Mouse (Mus musculus) midbrain, postnatal 0 days (tissue): ENCODE data around the gene Ctf1. TPM values are rescaled to one million over a fixed set of nuclear protein-coding genes. Genes with fewer than 3 reads are reported as not detected.
A peak's percentile ranks its signal among the peaks of the same experiment; 100 is the strongest.

Source experiments
- ATAC-seq: fragments of 200-750 bp; cut with Nextera tagmentation; 2 replicates; pipeline ENCODE4 v1.8.0; 2017; ENCODE audit warnings: moderate number of reproducible peaks, mild to moderate bottlenecking, moderate TSS enrichment, moderate library complexity; ENCODE audit not compliant: low FRiP score
- DNase-seq: peaks from one replicate; pipeline ENCODE4 v3.0.0-alpha.2; 2015; ENCODE audit warnings: low spot score
- H3K27ac ChIP-seq: fragments of 300-500 bp; sonication (generic); 2 replicates; pipeline ENCODE4 v1.5.1; 2014; ENCODE audit warnings: low read depth, mild to moderate bottlenecking, low read length, mixed read lengths
- H3K27me3 ChIP-seq: fragments of 300-500 bp; sonication (generic); 2 replicates; pipeline ENCODE4 v1.6.1; 2014; ENCODE audit warnings: low read length, control low read depth, mixed read lengths; ENCODE audit not compliant: insufficient read depth
- H3K36me3 ChIP-seq: fragments of 300-500 bp; sonication (generic); 2 replicates; pipeline ENCODE4 v1.6.1; 2014; ENCODE audit warnings: low read length, control low read depth, mixed read lengths; ENCODE audit not compliant: insufficient read depth
- H3K4me1 ChIP-seq: fragments of 300-500 bp; sonication (generic); 2 replicates; pipeline ENCODE4 v1.6.1; 2014; ENCODE audit warnings: mild to moderate bottlenecking, control low read depth, antibody characterized with exemption, low read length, mixed read lengths; ENCODE audit not compliant: insufficient read depth
- H3K4me2 ChIP-seq: fragments of 300-500 bp; sonication (generic); 2 replicates; pipeline ENCODE4 v1.6.1; 2014; ENCODE audit warnings: low read depth, mild to moderate bottlenecking, low read length, mixed read lengths; ENCODE audit not compliant: poor library complexity, severe bottlenecking
- H3K4me3 ChIP-seq: fragments of 300-500 bp; sonication (generic); 2 replicates; pipeline ENCODE4 v1.5.1; 2014; ENCODE audit warnings: low read depth, mild to moderate bottlenecking, low read length, moderate library complexity
- H3K9ac ChIP-seq: fragments of 300-500 bp; sonication (generic); replicated peaks from 2 replicates; pipeline ENCODE4 v1.6.1; 2014; ENCODE audit warnings: mild to moderate bottlenecking, low read length, moderate library complexity, mixed read lengths; ENCODE audit not compliant: poor library complexity, severe bottlenecking
- H3K9me3 ChIP-seq: fragments of 300-500 bp; sonication (generic); 2 replicates; pipeline ENCODE4 v1.6.1; 2016; ENCODE audit warnings: low read length, control low read depth
- CTCF ChIP-seq: IDR thresholded peaks from 2 replicates; pipeline ENCODE4 v1.5.1; 2016; ENCODE audit warnings: antibody characterized with exemption, mild to moderate bottlenecking
- WGBS: fragments of 180-500 bp; shearing (Covaris S2); extraction: QIAGEN DNeasy Blood & Tissue Kit; methylation state at CpG from one replicate; pipeline ENCODE4 v1.1.7; 2014; 5-methylcytosine and 5-hydroxymethylcytosine counted together
- microRNA counts: library from miRNA; unstranded; fragments of <30 nt; microRNA quantifications from one replicate; lab custom pipeline; 2015
- microRNA-seq: library from miRNA; unstranded; fragments of <30 nt; microRNA quantifications from one replicate; pipeline ENCODE4, GENCODE M21; 2016; ENCODE audit warnings: borderline number of aligned reads
- polyA plus RNA-seq: library from polyadenylated mRNA; unstranded; fragments of >200 nt; fragmentation: Nextera tagmentation; extraction: Ambion mirVana; gene quantifications from 2 replicates; pipeline ENCODE4 v1.2.1, GENCODE M21; 2015
- total RNA-seq: library from RNA; depleted of rRNA; stranded (reverse); fragments of >200 nt; gene quantifications from 2 replicates; pipeline ENCODE4 v1.2.3, GENCODE M21; 2014; rRNA removed

Gene Ctf1
- total and polyA plus RNA-seq, 2 experiments from 2014 or later: 3.8 to 5.5 TPM

- Histone ChIP-seq H3K27me3 (no peaks in the 10 kb centered on the region), H3K9ac (no peak overlapping the region), H3K4me1 (no peaks in the 10 kb centered on the region; the same call in 1 of the 2 replicates), H3K9me3 (no peaks in the 10 kb centered on the region), H3K27ac (no peak overlapping the region), H3K4me3 (no peak overlapping the region), H3K36me3 (peaks cover 48% of the 10 kb centered on the region), H3K4me2 (no peak overlapping the region)
- TF ChIP-seq CTCF: no peak
- DNase-seq (no peak), ATAC-seq (no peak)
- 93% methylated on average over 4 of the region's 4 CpGs for WGBS
These were observed 51.1 kb downstream of the Ctf1 start for GRCm38 (mm10) chr7:127763642-127764041.

- no peak for ATAC-seq
These were observed 53.2 kb downstream of the Ctf1 start for GRCm38 (mm10) chr7:127765756-127766155.

DNA sequence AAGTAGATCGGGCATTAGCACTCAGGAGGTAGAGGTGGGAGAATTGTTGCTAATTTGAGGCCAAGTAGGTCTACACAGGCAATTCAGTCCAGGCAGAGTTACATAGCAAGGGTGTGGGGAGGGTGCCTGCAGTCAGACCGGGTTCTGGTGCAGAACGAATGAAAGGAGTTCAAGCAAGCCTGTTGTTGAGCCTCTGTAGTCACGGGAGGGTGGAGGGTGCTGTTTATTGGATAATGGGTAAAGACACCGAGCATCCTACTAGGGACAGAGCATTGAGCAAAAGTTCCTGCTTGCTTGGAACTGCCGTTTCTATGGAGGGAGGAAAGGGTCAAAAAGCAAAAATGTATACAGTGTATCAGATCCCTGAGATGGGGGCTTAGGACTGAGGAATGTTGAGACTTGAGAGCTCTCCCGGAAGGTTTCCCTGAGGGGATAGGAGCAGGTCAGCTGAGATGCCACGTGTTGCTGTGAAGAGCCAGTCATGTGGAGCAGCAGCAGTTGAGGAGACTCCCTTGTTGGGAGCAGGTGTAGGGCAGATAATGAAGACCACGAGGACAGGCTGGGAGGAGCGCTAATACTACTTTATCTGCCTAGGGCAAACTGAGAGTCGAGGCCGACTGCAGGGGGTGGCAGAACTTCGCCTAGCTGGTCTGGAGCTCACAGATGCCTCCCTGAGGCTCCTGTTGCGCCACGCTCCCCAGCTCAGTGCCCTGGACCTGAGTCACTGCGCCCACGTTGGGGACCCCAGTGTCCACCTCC, 54.5 kb downstream of the Ctf1 start:
- H3K36me3 ChIP-seq: peaks cover 42% of the 10 kb centered on the region
- ATAC-seq (no peak), DNase-seq (no peak)
- H3K4me1 ChIP-seq: no peaks in the 10 kb centered on the region; the same call in 1 of the 2 replicates
- H3K27ac ChIP-seq: no peak overlapping the region
- H3K4me3 ChIP-seq: no peak overlapping the region
- H3K4me2 ChIP-seq: no peak overlapping the region
- no peak overlapping the region for H3K9ac ChIP-seq
- no peak for TF ChIP-seq CTCF
- H3K9me3 ChIP-seq: no peaks in the 10 kb centered on the region
- no peaks in the 10 kb centered on the region for H3K27me3 ChIP-seq
- WGBS: 76% methylated on average over 17 of the region's 17 CpGs

More at GRCm38 (mm10) chr7:127765756-127766155, 53.2 kb downstream of the Ctf1 start:
- no peaks in the 10 kb centered on the region for H3K9me3 ChIP-seq
- DNase-seq: no peak
- TF ChIP-seq CTCF: no peak
- no peak overlapping the region for H3K9ac ChIP-seq
- no peaks in the 10 kb centered on the region for H3K27me3 ChIP-seq
- H3K4me1 ChIP-seq: no peaks in the 10 kb centered on the region; the same call in 1 of the 2 replicates
- 89% methylated on average over 2 of the region's 2 CpGs for WGBS
- no peak overlapping the region for H3K27ac ChIP-seq
- peaks cover 45% of the 10 kb centered on the region for H3K36me3 ChIP-seq
- H3K4me3 ChIP-seq: no peak overlapping the region
- no peak overlapping the region for H3K4me2 ChIP-seq

MicroRNAs within 50 kb of the gene (microRNA counts, 519-probe panel; counts per million panel counts)
- 528 counts per million, percentile 58 among the panel's probes with 10 or more counts for microRNA mmu-miR-762 (lab: Ali Mortazavi, UCI)

Small RNAs within 50 kb of the gene (microRNA-seq; reads per million reads assigned to microRNA genes)
- not detected for gene Mir762

Other genes with a start within 250 kb of the Ctf1 start
- 41.0 and 44.8 TPM in 2 replicates for gene Fbrs, start 233.5 kb upstream of the Ctf1 start, total RNA-seq
- 9.6 and 11.8 TPM in 2 replicates for gene Fbrs, start 233.5 kb upstream of the Ctf1 start, polyA plus RNA-seq
- 31.7 and 50.8 TPM in 2 replicates for gene Srcap, start 200.8 kb upstream of the Ctf1 start, total RNA-seq
- gene Srcap, start 200.8 kb upstream of the Ctf1 start, polyA plus RNA-seq: 25.9 and 30.4 TPM in 2 replicates
- gene Gm42715, start 193.2 kb upstream of the Ctf1 start, total RNA-seq: 19.6 and 32.1 TPM in 2 replicates
- gene Gm42715, start 193.2 kb upstream of the Ctf1 start, polyA plus RNA-seq: 9.0 and 11.4 TPM in 2 replicates
- 1.9 and 2.7 TPM in 2 replicates for gene Tmem265, start 151.3 kb upstream of the Ctf1 start, total RNA-seq
- 8.7 and 9.7 TPM in 2 replicates for gene Tmem265, start 151.3 kb upstream of the Ctf1 start, polyA plus RNA-seq
- 54.0 and 60.9 TPM in 2 replicates for gene Phkg2, start 139.4 kb upstream of the Ctf1 start, total RNA-seq
- gene Phkg2, start 139.4 kb upstream of the Ctf1 start, polyA plus RNA-seq: 62.5 and 64.7 TPM in 2 replicates
- 6.7 and 8.1 TPM in 2 replicates for gene Ccdc189, start 124.1 kb upstream of the Ctf1 start, total RNA-seq
- 11.8 and 13.5 TPM in 2 replicates for gene Ccdc189, start 124.1 kb upstream of the Ctf1 start, polyA plus RNA-seq
- gene Rnf40, start 124.0 kb upstream of the Ctf1 start, total RNA-seq: 34.5 and 42.9 TPM in 2 replicates
- gene Rnf40, start 124.0 kb upstream of the Ctf1 start, polyA plus RNA-seq: 38.1 and 40.9 TPM in 2 replicates
- 36.1 and 42.6 TPM in 2 replicates for gene Zfp629, start 96.9 kb upstream of the Ctf1 start, total RNA-seq
- gene Zfp629, start 96.9 kb upstream of the Ctf1 start, polyA plus RNA-seq: 15.1 and 15.5 TPM in 2 replicates
- gene Bcl7c, start 3.8 kb upstream of the Ctf1 start, total RNA-seq: 115 and 131 TPM in 2 replicates
- 41.3 and 49.2 TPM in 2 replicates for gene Bcl7c, start 3.8 kb upstream of the Ctf1 start, polyA plus RNA-seq
- not detected in 2 replicates for gene Ctf2, start 19.4 kb downstream of the Ctf1 start, total RNA-seq
- not detected in 2 replicates for gene Ctf2, start 19.4 kb downstream of the Ctf1 start, polyA plus RNA-seq
- 207 and 221 TPM in 2 replicates for gene Fbxl19, start 31.8 kb downstream of the Ctf1 start, total RNA-seq
- gene Fbxl19, start 31.8 kb downstream of the Ctf1 start, polyA plus RNA-seq: 5.9 and 8.3 TPM in 2 replicates
- gene Orai3, start 57.1 kb downstream of the Ctf1 start, total RNA-seq: 14.8 and 17.6 TPM in 2 replicates
- gene Orai3, start 57.1 kb downstream of the Ctf1 start, polyA plus RNA-seq: 9.9 and 10.0 TPM in 2 replicates
- 18.0 and 19.8 TPM in 2 replicates for gene Setd1a, start 63.9 kb downstream of the Ctf1 start, total RNA-seq
- 12.7 and 16.4 TPM in 2 replicates for gene Setd1a, start 63.9 kb downstream of the Ctf1 start, polyA plus RNA-seq
- not detected in 2 replicates for gene Gm49388, start 72.9 kb downstream of the Ctf1 start, total RNA-seq
- gene Gm49388, start 72.9 kb downstream of the Ctf1 start, polyA plus RNA-seq: not detected in 2 replicates
- gene Hsd3b7, start 87.9 kb downstream of the Ctf1 start, total RNA-seq: 7.1 and 12.8 TPM in 2 replicates
- 8.6 and 11.3 TPM in 2 replicates for gene Hsd3b7, start 87.9 kb downstream of the Ctf1 start, polyA plus RNA-seq
- 6.7 and 7.1 TPM in 2 replicates for gene Stx4a, start 111.6 kb downstream of the Ctf1 start, total RNA-seq
- gene Stx4a, start 111.6 kb downstream of the Ctf1 start, polyA plus RNA-seq: 20.0 and 20.7 TPM in 2 replicates
- gene Stx1b, start 111.8 kb downstream of the Ctf1 start, total RNA-seq: 83.6 and 88.9 TPM in 2 replicates
- 83.9 and 87.1 TPM in 2 replicates for gene Stx1b, start 111.8 kb downstream of the Ctf1 start, polyA plus RNA-seq
- 32.3 and 33.8 TPM in 2 replicates for gene Zfp646, start 163.5 kb downstream of the Ctf1 start, total RNA-seq
- 3.8 and 4.2 TPM in 2 replicates for gene Zfp646, start 163.5 kb downstream of the Ctf1 start, polyA plus RNA-seq
- gene Zfp668, start 164.1 kb downstream of the Ctf1 start, total RNA-seq: 27.8 and 31.0 TPM in 2 replicates
- 26.0 and 29.7 TPM in 2 replicates for gene Zfp668, start 164.1 kb downstream of the Ctf1 start, polyA plus RNA-seq
- 0.55 and 1.0 TPM in 2 replicates for gene Prss53, start 178.2 kb downstream of the Ctf1 start, total RNA-seq
- 0.77 and 0.82 TPM in 2 replicates for gene Prss53, start 178.2 kb downstream of the Ctf1 start, polyA plus RNA-seq
- 0.16 TPM in 1 of 2 replicates, not detected in the other for gene Gm21974, start 182.7 kb downstream of the Ctf1 start, total RNA-seq
- gene Gm21974, start 182.7 kb downstream of the Ctf1 start, polyA plus RNA-seq: not detected in 2 replicates
- gene Vkorc1, start 182.9 kb downstream of the Ctf1 start, total RNA-seq: 22.7 and 30.3 TPM in 2 replicates
- 61.2 and 62.8 TPM in 2 replicates for gene Vkorc1, start 182.9 kb downstream of the Ctf1 start, polyA plus RNA-seq
- 47.8 and 77.7 TPM in 2 replicates for gene Bckdk, start 191.3 kb downstream of the Ctf1 start, total RNA-seq
- 52.7 and 63.7 TPM in 2 replicates for gene Bckdk, start 191.3 kb downstream of the Ctf1 start, polyA plus RNA-seq
- gene Kat8, start 199.8 kb downstream of the Ctf1 start, total RNA-seq: 28.1 and 33.7 TPM in 2 replicates
- gene Kat8, start 199.8 kb downstream of the Ctf1 start, polyA plus RNA-seq: 34.8 TPM in 2 replicates
- 0.90 and 2.7 TPM in 2 replicates for gene Prss8, start 217.4 kb downstream of the Ctf1 start, total RNA-seq
- 0.37 and 0.69 TPM in 2 replicates for gene Prss8, start 217.4 kb downstream of the Ctf1 start, polyA plus RNA-seq
- 6.1 and 20.1 TPM in 2 replicates for gene Prss36, start 234.0 kb downstream of the Ctf1 start, total RNA-seq
- gene Prss36, start 234.0 kb downstream of the Ctf1 start, polyA plus RNA-seq: 13.3 and 15.5 TPM in 2 replicates